Mouse (Mus musculus) MEL (cell line): Measurements from ENCODE around the gene Mtrr. TPM values are rescaled to one million over a fixed set of nuclear protein-coding genes. Genes with fewer than 3 reads are reported as not detected.

Experiments used
- DNase-seq: peaks from one replicate; pipeline ENCODE4 v3.0.0; 2011; ENCODE audit warnings: low read depth, low spot score
- H3K27ac ChIP-seq: 2 replicates; pipeline ENCODE4 v1.5.1; 2012; ENCODE audit warnings: low read depth, mild to moderate bottlenecking, control low read depth, low read length, moderate library complexity; ENCODE audit not compliant: control insufficient read depth
- H3K27me3 ChIP-seq, 2 experiments: fragments of 150-350 bp in 1 of 2; sonication (generic) in 1 of 2; 2 replicates each; pipeline ENCODE4 v1.6.1; 2012; ENCODE audit warnings: low read length in 2 of 2, mild to moderate bottlenecking in 2 of 2, improper control_type of control experiment in 1 of 2, moderate library complexity in 1 of 2; ENCODE audit not compliant: insufficient read depth in 2 of 2, control insufficient read depth in 1 of 2
- H3K36me3 ChIP-seq, 2 experiments: 2 replicates each; pipeline ENCODE4 v1.6.1; 2012 to 2014; ENCODE audit warnings: low read length in 2 of 2, improper control_type of control experiment in 1 of 2, inconsistent platforms in 1 of 2, mild to moderate bottlenecking in 1 of 2; ENCODE audit not compliant: insufficient read depth in 2 of 2, control insufficient read depth in 1 of 2
- H3K4me1 ChIP-seq, 2 experiments: fragments of 150-350 bp in 1 of 2; sonication (generic) in 1 of 2; 2 replicates each; pipeline ENCODE4 v1.6.1; 2012; ENCODE audit warnings: low read length in 2 of 2, improper control_type of control experiment in 1 of 2, mild to moderate bottlenecking in 1 of 2; ENCODE audit not compliant: insufficient read depth in 2 of 2, control insufficient read depth in 1 of 2
- H3K4me3 ChIP-seq, 2 experiments: fragments of 150-350 bp in 1 of 2; sonication (generic) in 1 of 2; 2 replicates each; pipeline ENCODE4 v1.5.1; 2012; ENCODE audit warnings: low read depth in 2 of 2, low read length in 2 of 2, mild to moderate bottlenecking in 2 of 2, moderate library complexity in 2 of 2, control low read depth in 1 of 2, improper control_type of control experiment in 1 of 2; ENCODE audit not compliant: control insufficient read depth in 1 of 2, insufficient read depth in 1 of 2
- H3K79me2 ChIP-seq: 2 replicates; pipeline ENCODE4 v1.6.1; 2012; ENCODE audit warnings: mild to moderate bottlenecking, low read length, moderate library complexity; ENCODE audit not compliant: control insufficient read depth, poor library complexity, insufficient read depth
- H3K9ac ChIP-seq: 2 replicates; pipeline ENCODE4 v1.6.1; 2012; ENCODE audit warnings: low read depth, mild to moderate bottlenecking, control low read depth, low read length, moderate library complexity; ENCODE audit not compliant: control insufficient read depth, poor library complexity, severe bottlenecking
- H3K9me3 ChIP-seq: fragments of 150-350 bp; sonication (generic); replicated peaks from 2 replicates; pipeline ENCODE4 v1.6.1; 2012; ENCODE audit warnings: mild to moderate bottlenecking, low read length, improper control_type of control experiment, moderate library complexity; ENCODE audit not compliant: insufficient read depth
- BHLHE40 ChIP-seq: IDR thresholded peaks from 2 replicates; pipeline ENCODE4 v1.6.1; 2012; ENCODE audit warnings: low read depth, mild to moderate bottlenecking, inconsistent platforms, low read length, improper control_type of control experiment, borderline replicate concordance
- CTCF ChIP-seq, 3 experiments: IDR thresholded peaks in 2 of 3; conservative IDR thresholded peaks in 1 of 3; 2 replicates each; pipeline ENCODE4 v1.5.1; 2011 to 2012; ENCODE audit warnings: low read length in 3 of 3, low read depth in 2 of 3, mild to moderate bottlenecking in 2 of 3, improper control_type of control experiment in 1 of 3, inconsistent platforms in 1 of 3, mixed read lengths in 1 of 3, moderate library complexity in 1 of 3; ENCODE audit not compliant: control insufficient read depth in 1 of 3, insufficient read depth in 1 of 3, poor library complexity in 1 of 3, severe bottlenecking in 1 of 3
- ELF1 ChIP-seq: IDR thresholded peaks from 2 replicates; pipeline ENCODE4 v1.6.1; 2014; ENCODE audit warnings: low read depth, mild to moderate bottlenecking, inconsistent platforms, low read length, improper control_type of control experiment, moderate library complexity
- ETS1 ChIP-seq: IDR thresholded peaks from 2 replicates; pipeline ENCODE4 v1.6.1; 2012; ENCODE audit warnings: low read depth, mild to moderate bottlenecking, inconsistent platforms, low read length, improper control_type of control experiment, moderate library complexity
- GABPA ChIP-seq: IDR thresholded peaks from 2 replicates; pipeline ENCODE4 v1.6.1; 2012; ENCODE audit warnings: low read depth, mild to moderate bottlenecking, inconsistent platforms, low read length, improper control_type of control experiment, moderate library complexity
- KAT2A ChIP-seq: conservative IDR thresholded peaks from 2 replicates; pipeline ENCODE4 v1.6.1; 2012; ENCODE audit warnings: low read depth, low read length, improper control_type of control experiment, inconsistent platforms
- POLR2A ChIP-seq, 2 experiments: IDR thresholded peaks; 2 replicates each; pipeline ENCODE4 v1.6.1; 2011 to 2012; ENCODE audit warnings: low read length in 2 of 2, mild to moderate bottlenecking in 2 of 2, control low read depth in 1 of 2, improper control_type of control experiment in 1 of 2, low read depth in 1 of 2, moderate library complexity in 1 of 2; ENCODE audit not compliant: control insufficient read depth in 1 of 2, insufficient read depth in 1 of 2, poor library complexity in 1 of 2
- POLR2AphosphoS2 ChIP-seq: IDR thresholded peaks from 2 replicates; pipeline ENCODE4 v1.6.1; 2011; ENCODE audit warnings: low read length, improper control_type of control experiment
- POLR2AphosphoS5 ChIP-seq: IDR thresholded peaks from 2 replicates; pipeline ENCODE4 v1.6.1; 2012; ENCODE audit warnings: low read depth, borderline replicate concordance, mild to moderate bottlenecking, inconsistent platforms, low read length, moderate library complexity, mixed read lengths
- RAD21 ChIP-seq: IDR thresholded peaks from 2 replicates; pipeline ENCODE4 v1.6.1; 2011; ENCODE audit warnings: mild to moderate bottlenecking, low read depth, low read length, improper control_type of control experiment
- SIN3A ChIP-seq: IDR thresholded peaks from 2 replicates; pipeline ENCODE4 v1.6.1; 2012; ENCODE audit warnings: low read length, improper control_type of control experiment, inconsistent platforms
- SMC3 ChIP-seq: IDR thresholded peaks from 2 replicates; pipeline ENCODE4 v1.6.1; 2011; ENCODE audit warnings: low read depth, low read length, improper control_type of control experiment
- TBP ChIP-seq: IDR thresholded peaks from 2 replicates; pipeline ENCODE4 v1.8.0; 2011; ENCODE audit warnings: low read depth, low read length, improper control_type of control experiment
- ZC3H11A ChIP-seq: IDR thresholded peaks from 2 replicates; pipeline ENCODE4 v1.6.1; 2012; ENCODE audit warnings: low read depth, mild to moderate bottlenecking, inconsistent platforms, low read length, improper control_type of control experiment
- ZNF384 ChIP-seq: IDR thresholded peaks from 2 replicates; pipeline ENCODE4 v1.6.1; 2012; ENCODE audit warnings: low read depth, mild to moderate bottlenecking, inconsistent platforms, low read length, improper control_type of control experiment
- polyA plus RNA-seq, 2 experiments: library from polyadenylated mRNA; stranded (reverse) in 1 of 2; unstranded in 1 of 2; fragments of >175 nt in 1 of 2; fragments of >200 nt in 1 of 2; gene quantifications; 2 replicates each; pipeline versions ENCODE4 v1.2.1 to v1.2.4; 2012; ENCODE audit warnings: low replicate concordance in 2 of 2, low read depth in 1 of 2; ENCODE audit not compliant: insufficient read length in 2 of 2, insufficient read depth in 1 of 2, missing spikeins in 1 of 2
- total RNA-seq: library from RNA; depleted of rRNA; stranded (reverse); fragments of 300-350 nt; gene quantifications from 2 replicates; pipeline ENCODE4 v1.2.3, GENCODE M21; 2012

Mtrr gene
- total and polyA plus RNA-seq, 3 experiments: 18.0 to 20.8 TPM; not detected in 1

- Histone ChIP-seq H3K79me2 (no peaks in the 10 kb centered on the region), H3K9me3 (no peaks in the 10 kb centered on the region), H3K27ac (no peak overlapping the region), H3K27me3 (no peaks in the 10 kb centered on the region), H3K4me3 (no peak overlapping the region), H3K36me3 (peaks cover 0 to 7% of the 10 kb centered on the region in 2 experiments; a peak in 2 of 4 replicates), H3K4me1 (no peaks in the 10 kb centered on the region), H3K9ac (no peak overlapping the region)
- DNase-seq: no peak
- no peak for TF ChIP-seq RAD21
- no peak for TF ChIP-seq ZC3H11A
- no peak for TF ChIP-seq TBP
- TF ChIP-seq GABPA: no peak
- no peak for TF ChIP-seq ZNF384
- no peak for TF ChIP-seq ELF1
- no peak for TF ChIP-seq KAT2A
- no peak for TF ChIP-seq POLR2AphosphoS2
- no peak for TF ChIP-seq POLR2A (IDR thresholded peaks at IDR 0.05; ENCODE audit: control insufficient read depth in 1 of 2, insufficient read depth in 1 of 2, low read depth in 1 of 2, low read length in 2 of 2, poor library complexity in 1 of 2)
These were observed 9.7 kb downstream of the Mtrr start for GRCm38 (mm10) chr13:68572247-68572646.

- no peaks in the 10 kb centered on the region for H3K9me3 ChIP-seq
- H3K4me1 ChIP-seq: no peaks in the 10 kb centered on the region
- TF ChIP-seq SIN3A: no peak
- peak; percentile 48 for TF ChIP-seq SMC3
- TF ChIP-seq ETS1: no peak
- no peak for TF ChIP-seq BHLHE40
- peak; percentile 62 for TF ChIP-seq RAD21
- no peak for TF ChIP-seq POLR2AphosphoS5
- TF ChIP-seq KAT2A: no peak
- TF ChIP-seq CTCF (IDR thresholded peaks at IDR 0.05 in 2 of 3, conservative IDR thresholded peaks at IDR 0.05 in 1 of 3; ENCODE audit: control insufficient read depth in 1 of 3, insufficient read depth in 1 of 3, low read depth in 2 of 3, low read length in 3 of 3, poor library complexity in 1 of 3, severe bottlenecking in 1 of 3): peak; percentile 55 to 79 (median 67)
- TF ChIP-seq, all 39 proteins: peak for 3
- no peaks in the 10 kb centered on the region for H3K79me2 ChIP-seq
- peaks cover 0 to 7% of the 10 kb centered on the region in 2 experiments; a peak in 2 of 4 replicates for H3K36me3 ChIP-seq
- peak; percentile 69 for DNase-seq
- H3K27ac ChIP-seq: no peak overlapping the region
- H3K9ac ChIP-seq: no peak overlapping the region
- H3K4me3 ChIP-seq: no peak overlapping the region
- no peaks in the 10 kb centered on the region for H3K27me3 ChIP-seq
These were observed 12.2 kb downstream of the Mtrr start for GRCm38 (mm10) chr13:68569589-68570336.
